Mouse (Mus musculus): Measurements from ENCODE around the gene Camk2b. TPM values are rescaled to one million over a fixed set of nuclear protein-coding genes. Genes with fewer than 3 reads are reported as not detected.

Gene Camk2b
- polyA plus RNA-seq, 1 experiment from 2014 or later, result 1.4 TPM

DNA sequence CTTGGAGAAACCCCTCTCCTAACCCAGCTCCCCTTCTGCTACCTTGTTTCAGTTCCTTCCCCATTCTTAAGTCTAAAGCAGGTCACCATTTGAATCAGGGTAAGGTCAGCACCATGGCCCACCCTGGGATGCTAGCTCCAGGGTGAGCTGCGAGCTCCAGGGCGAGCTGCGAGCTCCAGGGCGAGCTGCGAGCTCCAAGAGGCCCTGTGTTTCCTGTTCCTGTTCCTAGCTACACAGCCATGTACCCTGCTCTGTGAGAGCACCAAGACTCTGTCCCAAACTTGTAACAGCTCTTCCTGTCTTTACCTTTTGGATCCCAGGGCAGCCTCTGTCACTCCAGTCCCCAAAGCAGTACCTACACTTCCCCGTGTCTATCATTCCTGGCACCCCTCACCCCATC is 92.1 kb downstream of the Camk2b start:
- Histone ChIP-seq H3K9me3 (replicated peaks; ENCODE audit: control insufficient read depth, low read length) (no peaks in the 10 kb centered on the region), H3K27me3 (ENCODE audit: control insufficient read depth, insufficient read depth, low read depth, low read length) (no peaks in the 10 kb centered on the region), H3K36me3 (ENCODE audit: control insufficient read depth, insufficient read depth) (no peaks in the 10 kb centered on the region), H3K27ac (ENCODE audit: low read length) (no peak overlapping the region), H3K4me3 (ENCODE audit: low read depth, low read length) (no peak overlapping the region), H3K9ac (ENCODE audit: low read depth, low read length) (no peak overlapping the region), H3K4me1 (ENCODE audit: control insufficient read depth, low read depth, low read length) (no peaks in the 10 kb centered on the region), H3K4me2 (ENCODE audit: low read depth, low read length) (no peak overlapping the region)
- ATAC-seq (ENCODE audit: low read depth), result no peak
- 24% methylated on average over 6 of the region's 6 CpGs for WGBS (ENCODE audit: insufficient replicate concordance)

- no peak for ATAC-seq (ENCODE audit: low read depth)
- Histone ChIP-seq H3K27me3 (ENCODE audit: control insufficient read depth, insufficient read depth, low read depth, low read length) (no peaks in the 10 kb centered on the region), H3K9ac (ENCODE audit: low read depth, low read length) (no peak overlapping the region), H3K27ac (ENCODE audit: low read length) (no peak overlapping the region), H3K4me2 (ENCODE audit: low read depth, low read length) (no peak overlapping the region), H3K4me1 (ENCODE audit: control insufficient read depth, low read depth, low read length) (no peaks in the 10 kb centered on the region), H3K9me3 (replicated peaks; ENCODE audit: control insufficient read depth, low read length) (no peaks in the 10 kb centered on the region), H3K4me3 (ENCODE audit: low read depth, low read length) (no peak overlapping the region), H3K36me3 (ENCODE audit: control insufficient read depth, insufficient read depth) (no peaks in the 10 kb centered on the region)
- 46% methylated on average over 7 of the region's 7 CpGs for WGBS (ENCODE audit: insufficient replicate concordance)
Observed at GRCm38 (mm10) chr11:5973151-5973550, 93.0 kb downstream of the Camk2b start.

GRCm38 (mm10) chr11:5971202-5971601 is 95.0 kb downstream of the Camk2b start:
- Histone ChIP-seq H3K4me2 (ENCODE audit: low read depth, low read length) (no peak overlapping the region), H3K9ac (ENCODE audit: low read depth, low read length) (no peak overlapping the region), H3K4me1 (ENCODE audit: control insufficient read depth, low read depth, low read length) (no peaks in the 10 kb centered on the region), H3K4me3 (ENCODE audit: low read depth, low read length) (no peak overlapping the region), H3K36me3 (ENCODE audit: control insufficient read depth, insufficient read depth) (no peaks in the 10 kb centered on the region), H3K9me3 (replicated peaks; ENCODE audit: control insufficient read depth, low read length) (no peaks in the 10 kb centered on the region), H3K27ac (ENCODE audit: low read length) (no peak overlapping the region), H3K27me3 (ENCODE audit: control insufficient read depth, insufficient read depth, low read depth, low read length) (no peaks in the 10 kb centered on the region)
- ATAC-seq (ENCODE audit: low read depth), result no peak
- WGBS (ENCODE audit: insufficient replicate concordance), result 65% methylated on average over 7 of the region's 7 CpGs

DNA sequence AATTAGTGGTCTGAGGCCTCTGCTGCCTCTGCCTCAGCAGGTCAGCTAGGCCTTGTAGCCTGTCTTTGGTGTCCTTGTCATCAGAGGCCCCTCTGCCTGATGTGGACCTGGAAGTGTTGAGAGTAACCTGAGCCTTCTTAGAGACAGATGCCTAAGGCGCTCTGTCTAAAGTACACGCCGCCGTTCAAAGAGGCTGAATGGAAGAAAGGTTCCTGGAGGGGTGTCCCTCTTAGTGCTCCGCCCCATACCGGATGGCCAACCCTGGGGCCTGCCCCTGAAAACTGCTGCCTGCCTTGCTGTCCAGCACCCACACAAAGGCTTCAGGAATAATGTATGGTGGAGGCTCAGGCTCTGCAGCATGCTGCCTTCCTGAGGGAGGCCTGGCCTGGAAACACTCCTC is 97.9 kb downstream of the Camk2b start:
- H3K9me3 ChIP-seq (replicated peaks; ENCODE audit: control insufficient read depth, low read length), result no peaks in the 10 kb centered on the region
- WGBS (ENCODE audit: insufficient replicate concordance), result 80% methylated on average over 6 of the region's 6 CpGs
- no peak for ATAC-seq (ENCODE audit: low read depth)

GRCm38 (mm10) chr11:5966751-5967150 is 99.4 kb downstream of the Camk2b start:
- Histone ChIP-seq H3K27ac (ENCODE audit: low read length) (no peak overlapping the region), H3K36me3 (ENCODE audit: control insufficient read depth, insufficient read depth) (peaks cover 29% of the 10 kb centered on the region), H3K4me3 (ENCODE audit: low read depth, low read length) (no peak overlapping the region), H3K4me2 (ENCODE audit: low read depth, low read length) (no peak overlapping the region), H3K9ac (ENCODE audit: low read depth, low read length) (no peak overlapping the region), H3K9me3 (replicated peaks; ENCODE audit: control insufficient read depth, low read length) (no peaks in the 10 kb centered on the region), H3K27me3 (ENCODE audit: control insufficient read depth, insufficient read depth, low read depth, low read length) (no peaks in the 10 kb centered on the region), H3K4me1 (ENCODE audit: control insufficient read depth, low read depth, low read length) (no peaks in the 10 kb centered on the region)
- 65% methylated on average over 3 of the region's 3 CpGs for WGBS (ENCODE audit: insufficient replicate concordance)
- no peak for ATAC-seq (ENCODE audit: low read depth)

More for the DNA sequence above, 97.9 kb downstream of the Camk2b start:
- Histone ChIP-seq H3K27ac (ENCODE audit: low read length) (no peak overlapping the region), H3K4me1 (ENCODE audit: control insufficient read depth, low read depth, low read length) (no peaks in the 10 kb centered on the region), H3K27me3 (ENCODE audit: control insufficient read depth, insufficient read depth, low read depth, low read length) (no peaks in the 10 kb centered on the region), H3K4me2 (ENCODE audit: low read depth, low read length) (no peak overlapping the region), H3K4me3 (ENCODE audit: low read depth, low read length) (no peak overlapping the region), H3K9ac (ENCODE audit: low read depth, low read length) (no peak overlapping the region), H3K36me3 (ENCODE audit: control insufficient read depth, insufficient read depth) (peaks cover 18% of the 10 kb centered on the region)

DNA sequence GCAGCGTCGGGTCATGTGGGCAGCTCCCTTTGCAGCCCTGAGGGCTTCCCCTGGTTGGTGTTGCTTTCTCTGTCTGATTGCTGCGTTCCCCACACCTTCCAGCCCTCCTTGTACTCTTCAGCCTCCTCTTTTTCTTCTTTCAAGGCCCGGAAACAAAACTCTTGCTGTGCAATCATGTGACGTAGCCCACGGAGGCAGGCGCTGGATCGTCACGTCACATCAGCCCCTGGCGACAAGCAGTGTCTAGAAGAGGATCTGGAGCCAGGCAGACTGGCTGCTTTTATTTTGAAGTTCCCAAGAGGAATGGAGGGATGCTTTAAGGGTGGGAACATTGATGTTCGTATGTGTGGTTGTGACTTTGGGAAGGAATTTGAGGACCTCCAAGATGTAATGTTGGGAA is 100.3 kb downstream of the Camk2b start:
- H3K9ac ChIP-seq (ENCODE audit: low read depth, low read length), result no peak overlapping the region
- no peak overlapping the region for H3K4me3 ChIP-seq (ENCODE audit: low read depth, low read length)
- no peak for ATAC-seq (ENCODE audit: low read depth)
- no peaks in the 10 kb centered on the region for H3K4me1 ChIP-seq (ENCODE audit: control insufficient read depth, low read depth, low read length)
- WGBS (ENCODE audit: insufficient replicate concordance), result 86% methylated on average over 11 of the region's 11 CpGs
- no peak overlapping the region for H3K27ac ChIP-seq (ENCODE audit: low read length)
- no peaks in the 10 kb centered on the region for H3K27me3 ChIP-seq (ENCODE audit: control insufficient read depth, insufficient read depth, low read depth, low read length)
- no peaks in the 10 kb centered on the region for H3K9me3 ChIP-seq (replicated peaks; ENCODE audit: control insufficient read depth, low read length)
- no peak overlapping the region for H3K4me2 ChIP-seq (ENCODE audit: low read depth, low read length)
- H3K36me3 ChIP-seq (ENCODE audit: control insufficient read depth, insufficient read depth), result peaks cover 33% of the 10 kb centered on the region

- Histone ChIP-seq H3K9ac (ENCODE audit: low read depth, low read length) (no peak overlapping the region), H3K4me1 (ENCODE audit: control insufficient read depth, low read depth, low read length) (peaks cover 9% of the 10 kb centered on the region), H3K9me3 (replicated peaks; ENCODE audit: control insufficient read depth, low read length) (no peaks in the 10 kb centered on the region), H3K27me3 (ENCODE audit: control insufficient read depth, insufficient read depth, low read depth, low read length) (no peaks in the 10 kb centered on the region), H3K27ac (ENCODE audit: low read length) (no peak overlapping the region), H3K4me3 (ENCODE audit: low read depth, low read length) (no peak overlapping the region), H3K4me2 (ENCODE audit: low read depth, low read length) (no peak overlapping the region), H3K36me3 (ENCODE audit: control insufficient read depth, insufficient read depth) (peaks cover 34% of the 10 kb centered on the region)
- 46% methylated on average over 2 of the region's 2 CpGs for WGBS (ENCODE audit: insufficient replicate concordance)
- ATAC-seq (ENCODE audit: low read depth), result no peak
Observed at GRCm38 (mm10) chr11:5960051-5960450, 106.1 kb downstream of the Camk2b start.

DNA sequence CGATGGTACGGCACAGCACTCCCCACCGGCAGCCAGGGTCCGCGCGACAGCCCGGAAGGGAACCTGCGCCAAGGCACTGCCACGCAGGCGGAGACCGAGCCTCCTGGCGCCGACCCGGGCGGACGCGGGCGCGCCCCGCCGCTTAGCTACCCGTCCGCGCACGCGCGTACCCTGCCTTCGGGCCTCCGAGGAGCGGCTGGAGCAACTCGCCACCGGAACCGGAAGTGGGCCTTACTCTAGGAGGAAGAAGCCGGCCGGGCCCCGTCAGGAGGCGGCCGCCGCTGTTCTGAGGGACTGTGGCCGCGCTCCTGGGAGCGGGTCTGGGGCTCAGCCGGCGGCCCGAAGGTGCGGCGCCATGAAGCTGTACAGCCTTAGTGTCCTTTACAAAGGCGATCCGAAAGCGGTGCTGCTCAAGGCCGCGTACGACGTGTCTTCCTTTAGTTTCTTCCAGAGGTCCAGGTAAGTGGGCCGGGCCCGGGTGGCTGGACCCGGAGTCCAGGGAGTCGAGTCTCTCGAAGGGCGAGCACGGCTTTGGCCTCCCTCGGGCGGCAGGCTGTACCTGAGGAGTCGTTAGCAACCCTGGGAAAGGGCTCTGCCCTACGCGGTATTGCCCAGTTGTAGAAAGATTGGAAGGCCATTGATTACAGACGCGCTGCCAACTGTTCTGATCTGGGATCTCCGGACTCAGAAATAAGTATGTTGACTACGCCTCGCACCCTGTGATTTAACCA is 110.5 kb downstream of the Camk2b start, which contains the start of gene Ykt6:
Gene Ykt6, plus strand, starts transcription at position 148 of the 731 bp plus-strand sequence.
- peak within 1 kb of the TSS; percentile 99 for H3K4me3 ChIP-seq (ENCODE audit: low read depth, low read length)
- under 1% methylated on average over 70 of the region's 71 CpGs for WGBS (ENCODE audit: insufficient replicate concordance)
- H3K4me2 ChIP-seq (ENCODE audit: low read depth, low read length), result peak within 1 kb of the TSS; percentile 87
- peaks cover 6% of the 10 kb centered on the region for H3K36me3 ChIP-seq (ENCODE audit: control insufficient read depth, insufficient read depth)
- H3K27ac ChIP-seq (ENCODE audit: low read length), result peak within 1 kb of the TSS; percentile 79
- peak within 1 kb of the TSS; percentile 94 for H3K9ac ChIP-seq (ENCODE audit: low read depth, low read length)
- peaks cover 14% of the 10 kb centered on the region for H3K4me1 ChIP-seq (ENCODE audit: control insufficient read depth, low read depth, low read length)
- no peaks in the 10 kb centered on the region for H3K9me3 ChIP-seq (replicated peaks; ENCODE audit: control insufficient read depth, low read length)
- ATAC-seq (ENCODE audit: low read depth), result peak; percentile 97
- H3K27me3 ChIP-seq (ENCODE audit: control insufficient read depth, insufficient read depth, low read depth, low read length), result no peaks in the 10 kb centered on the region

GRCm38 (mm10) chr11:5954965-5955504 is 111.1 kb downstream of the Camk2b start:
- Histone ChIP-seq H3K4me3 (ENCODE audit: low read depth, low read length) (peak overlapping the region; percentile 99), H3K4me2 (ENCODE audit: low read depth, low read length) (peak overlapping the region; percentile 87), H3K27ac (ENCODE audit: low read length) (peak overlapping the region; percentile 79), H3K9ac (ENCODE audit: low read depth, low read length) (peak overlapping the region; percentile 94), H3K36me3 (ENCODE audit: control insufficient read depth, insufficient read depth) (no peaks in the 10 kb centered on the region), H3K9me3 (replicated peaks; ENCODE audit: control insufficient read depth, low read length) (no peaks in the 10 kb centered on the region), H3K27me3 (ENCODE audit: control insufficient read depth, insufficient read depth, low read depth, low read length) (no peaks in the 10 kb centered on the region), H3K4me1 (ENCODE audit: control insufficient read depth, low read depth, low read length) (peaks cover 14% of the 10 kb centered on the region)
- ATAC-seq (ENCODE audit: low read depth), result peak; percentile 40
- WGBS (ENCODE audit: insufficient replicate concordance), result 4% methylated on average over 7 of the region's 7 CpGs

Data from liver, embryonic 16.5 days (tissue).